Mouse (Mus musculus): ENCODE measurements around the gene Gm20517. TPM values are rescaled to one million over a fixed set of nuclear protein-coding genes. Genes with fewer than 3 reads are reported as not detected.
"Not testable (repeated sequence)": the region's sequence is repeated elsewhere in the genome, so short reads cannot be mapped to it uniquely, and the experiment has no call there.

The Gm20517 gene
- polyA plus RNA-seq, 1 experiment from 2014 or later, result 0.70 TPM

DNA sequence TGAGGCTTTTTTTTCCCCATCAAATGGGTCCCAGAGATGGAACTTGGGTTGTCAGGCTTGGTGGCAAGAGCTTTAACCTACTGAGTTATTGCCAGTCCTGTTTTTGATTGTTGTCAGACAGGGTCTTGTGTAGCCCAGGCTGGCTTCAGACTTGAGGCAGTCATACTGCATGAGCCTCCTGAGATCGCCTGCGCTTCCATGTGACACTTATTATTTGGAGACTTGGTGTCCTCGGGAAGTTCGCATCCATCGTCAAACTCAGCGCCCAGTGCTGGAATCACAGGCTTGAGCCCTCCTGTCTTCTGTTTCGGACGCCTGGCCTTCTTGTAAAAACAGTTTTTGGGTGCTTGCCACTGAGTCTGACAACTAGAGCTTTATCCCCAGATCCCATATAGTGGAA lies 4.7 kb downstream of the Gm20517 start:
- ATAC-seq (ENCODE audit: insufficient read depth, low FRiP score, low TSS enrichment), result no peak
- no peak overlapping the region for H3K4me2 ChIP-seq (ENCODE audit: low read depth)
- WGBS, result 97% methylated on average over 8 of the region's 8 CpGs
- no peaks in the 10 kb centered on the region for H3K9me3 ChIP-seq (ENCODE audit: control insufficient read depth, low read length)
- no peaks in the 10 kb centered on the region for H3K27me3 ChIP-seq (ENCODE audit: control insufficient read depth, insufficient read depth, low read length)
- H3K4me1 ChIP-seq (ENCODE audit: control insufficient read depth, insufficient read depth, low read length), result peaks cover 6% of the 10 kb centered on the region
- H3K27ac ChIP-seq (ENCODE audit: low read depth, low read length), result no peak overlapping the region
- peaks cover 4% of the 10 kb centered on the region for H3K36me3 ChIP-seq (ENCODE audit: control insufficient read depth, insufficient read depth, low read length)
- DNase-seq (ENCODE audit: low spot score), result no peak
- H3K9ac ChIP-seq (ENCODE audit: low read length), result no peak overlapping the region
- H3K4me3 ChIP-seq (ENCODE audit: low read depth, low read length), result no peak overlapping the region

DNA sequence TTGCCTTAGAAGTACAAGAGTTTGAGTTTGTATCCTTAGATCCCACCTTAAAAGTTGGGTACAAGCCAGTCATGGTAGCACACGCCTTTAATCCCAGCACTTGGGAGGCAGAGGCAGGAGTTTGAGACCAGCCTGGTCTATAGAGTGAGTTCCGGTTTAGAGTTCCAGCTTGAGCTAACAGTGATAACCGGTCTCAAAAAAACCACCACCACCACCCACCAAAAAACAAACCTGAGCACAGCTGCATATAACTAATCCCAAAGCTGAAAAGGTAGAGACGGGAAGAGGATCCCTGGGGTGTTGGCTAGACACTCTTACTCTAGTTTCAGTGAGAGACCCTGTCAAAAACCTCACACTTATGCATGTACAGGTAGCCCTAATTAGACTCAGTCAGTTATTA lies 5.3 kb downstream of the Gm20517 start:
- Histone ChIP-seq H3K36me3 (ENCODE audit: control insufficient read depth, insufficient read depth, low read length) (peaks cover 4% of the 10 kb centered on the region), H3K9ac (ENCODE audit: low read length) (no peak overlapping the region), H3K27ac (ENCODE audit: low read depth, low read length) (no peak overlapping the region), H3K4me2 (ENCODE audit: low read depth) (no peak overlapping the region), H3K4me3 (ENCODE audit: low read depth, low read length) (no peak overlapping the region), H3K4me1 (ENCODE audit: control insufficient read depth, insufficient read depth, low read length) (peaks cover 6% of the 10 kb centered on the region), H3K27me3 (ENCODE audit: control insufficient read depth, insufficient read depth, low read length) (no peaks in the 10 kb centered on the region), H3K9me3 (ENCODE audit: control insufficient read depth, low read length) (no peaks in the 10 kb centered on the region)
- WGBS, result 89% methylated on average over 4 of the region's 4 CpGs
- ATAC-seq (ENCODE audit: insufficient read depth, low FRiP score, low TSS enrichment), result no peak
- no peak for DNase-seq (ENCODE audit: low spot score)

DNA sequence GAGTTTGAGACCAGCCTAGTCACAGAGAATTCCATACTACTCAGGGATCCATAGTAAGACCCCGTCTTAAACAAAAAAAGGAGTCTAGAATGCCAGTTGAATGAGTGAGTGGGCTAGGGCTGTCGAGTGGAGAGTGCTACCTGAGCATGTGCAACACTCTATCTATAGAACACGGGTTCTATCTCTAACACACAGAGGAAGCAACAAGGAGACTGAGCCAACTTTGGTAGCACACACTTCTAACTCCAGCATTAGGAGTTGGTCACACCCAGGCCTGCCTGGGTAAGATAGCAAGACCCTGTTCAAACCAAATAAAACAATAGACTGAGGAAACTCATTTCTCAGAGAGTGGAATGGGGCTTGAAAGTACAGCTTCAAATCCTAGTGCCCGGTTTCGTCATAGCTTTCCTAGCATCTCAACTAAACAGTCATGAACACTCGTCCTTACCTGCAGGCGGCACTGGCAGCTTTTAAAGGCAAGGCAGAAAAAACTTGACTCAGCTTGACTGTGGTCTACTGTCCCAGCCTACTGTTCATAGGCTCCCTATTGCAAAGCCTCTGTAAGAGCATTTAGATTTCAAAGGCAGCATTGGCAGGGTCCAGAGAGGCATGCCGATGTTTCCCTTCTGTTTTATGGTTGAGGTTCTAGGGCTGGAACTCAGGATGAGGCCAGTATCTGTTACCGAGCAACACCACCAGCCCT lies 6.4 kb downstream of the Gm20517 start:
- H3K9me3 ChIP-seq (ENCODE audit: control insufficient read depth, low read length), result no peaks in the 10 kb centered on the region
- H3K4me3 ChIP-seq (ENCODE audit: low read depth, low read length), result no peak overlapping the region
- no peak overlapping the region for H3K4me2 ChIP-seq (ENCODE audit: low read depth)
- H3K9ac ChIP-seq (ENCODE audit: low read length), result no peak overlapping the region
- no peak overlapping the region for H3K27ac ChIP-seq (ENCODE audit: low read depth, low read length)
- DNase-seq (ENCODE audit: low spot score), result no peak
- no peak for ATAC-seq (ENCODE audit: insufficient read depth, low FRiP score, low TSS enrichment)
- peaks cover 9% of the 10 kb centered on the region for H3K36me3 ChIP-seq (ENCODE audit: control insufficient read depth, insufficient read depth, low read length)
- WGBS, result 93% methylated on average over 9 of the region's 9 CpGs
- no peaks in the 10 kb centered on the region for H3K27me3 ChIP-seq (ENCODE audit: control insufficient read depth, insufficient read depth, low read length)
- peaks cover under 1% of the 10 kb centered on the region; the same call in 1 of the 2 replicates for H3K4me1 ChIP-seq (ENCODE audit: control insufficient read depth, insufficient read depth, low read length)

DNA sequence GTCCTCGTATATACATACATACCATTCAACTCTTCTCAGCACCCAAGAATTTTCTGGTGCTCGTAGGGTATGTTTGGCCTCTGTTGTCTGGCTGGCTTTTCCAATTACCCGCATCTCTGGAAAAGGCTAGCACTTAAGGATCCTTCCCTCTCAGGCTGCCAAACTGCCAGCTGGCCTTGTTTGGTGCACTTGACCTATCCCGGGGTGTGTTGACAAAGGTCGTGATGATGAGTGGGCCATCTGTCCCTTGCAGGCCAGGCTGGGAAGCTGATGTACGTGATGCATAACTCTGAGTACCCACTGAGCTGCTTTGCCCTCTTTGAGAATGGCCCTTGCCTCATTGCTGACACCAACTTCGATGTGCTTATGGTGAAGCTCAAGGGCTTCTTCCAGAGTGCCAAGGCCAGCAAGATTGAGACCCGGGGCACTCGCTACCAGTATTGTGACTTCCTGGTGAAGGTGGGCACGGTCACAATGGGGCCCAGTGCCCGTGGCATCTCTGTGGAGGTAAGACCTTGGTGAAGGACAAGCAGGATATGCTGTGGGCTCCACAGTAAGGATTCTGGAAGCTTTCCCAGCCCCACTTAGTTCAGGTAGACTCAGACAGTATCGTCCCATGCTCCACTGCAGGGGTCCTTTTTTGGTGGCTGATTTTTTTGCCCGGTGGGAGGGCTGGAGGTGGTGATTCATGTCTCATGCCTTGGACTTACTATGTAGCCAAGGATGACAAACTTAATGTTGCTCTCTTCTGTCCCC lies 7.3 kb downstream of the Gm20517 start:
- no peaks in the 10 kb centered on the region for H3K27me3 ChIP-seq (ENCODE audit: control insufficient read depth, insufficient read depth, low read length)
- DNase-seq (ENCODE audit: low spot score), result no peak
- no peak overlapping the region for H3K4me2 ChIP-seq (ENCODE audit: low read depth)
- H3K9ac ChIP-seq (ENCODE audit: low read length), result no peak overlapping the region
- H3K4me3 ChIP-seq (ENCODE audit: low read depth, low read length), result no peak overlapping the region
- ATAC-seq (ENCODE audit: insufficient read depth, low FRiP score, low TSS enrichment), result no peak
- 86% methylated on average over 13 of the region's 13 CpGs for WGBS
- no peak overlapping the region for H3K27ac ChIP-seq (ENCODE audit: low read depth, low read length)
- no peaks in the 10 kb centered on the region for H3K9me3 ChIP-seq (ENCODE audit: control insufficient read depth, low read length)
- peaks cover 14% of the 10 kb centered on the region for H3K36me3 ChIP-seq (ENCODE audit: control insufficient read depth, insufficient read depth, low read length)
- no peaks in the 10 kb centered on the region for H3K4me1 ChIP-seq (ENCODE audit: control insufficient read depth, insufficient read depth, low read length)

DNA sequence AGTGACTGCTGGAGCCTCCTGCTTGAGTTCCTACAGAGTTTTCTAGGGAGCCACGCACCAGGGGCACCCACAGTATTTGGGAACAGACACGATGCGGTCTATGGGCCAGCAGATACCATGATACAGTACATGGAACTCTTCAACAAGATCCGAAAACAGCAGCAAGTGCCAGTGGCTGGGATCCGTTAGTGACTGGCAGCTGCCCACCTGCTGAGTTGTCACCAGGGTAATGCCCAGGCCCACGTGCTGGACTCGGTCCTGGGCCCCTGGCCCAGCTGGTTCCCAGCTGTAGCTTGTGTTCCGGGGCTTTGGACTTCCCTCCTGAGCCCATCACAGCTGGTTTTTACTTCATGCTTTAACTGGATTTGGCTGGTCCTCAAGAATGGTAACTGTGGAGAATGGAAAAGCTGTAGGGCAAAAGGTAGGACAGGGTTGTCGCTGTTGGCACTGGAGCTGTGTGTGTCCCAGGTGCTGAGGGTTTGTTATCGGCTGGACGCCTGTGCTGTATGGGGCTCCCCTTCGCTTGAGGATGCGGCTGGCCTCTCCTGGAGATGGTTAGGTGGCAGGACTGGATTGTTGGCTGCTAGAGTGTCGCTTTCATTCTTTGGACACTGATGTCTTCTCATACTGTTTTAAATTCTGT lies 11.6 kb downstream of the Gm20517 start:
- Histone ChIP-seq H3K4me2 (ENCODE audit: low read depth) (no peak overlapping the region), H3K4me1 (ENCODE audit: control insufficient read depth, insufficient read depth, low read length) (no peaks in the 10 kb centered on the region), H3K9ac (ENCODE audit: low read length) (no peak overlapping the region), H3K27ac (ENCODE audit: low read depth, low read length) (no peak overlapping the region), H3K36me3 (ENCODE audit: control insufficient read depth, insufficient read depth, low read length) (peaks cover 14% of the 10 kb centered on the region), H3K4me3 (ENCODE audit: low read depth, low read length) (no peak overlapping the region), H3K27me3 (ENCODE audit: control insufficient read depth, insufficient read depth, low read length) (no peaks in the 10 kb centered on the region), H3K9me3 (ENCODE audit: control insufficient read depth, low read length) (no peaks in the 10 kb centered on the region)
- 94% methylated on average over 14 of the region's 14 CpGs for WGBS
- DNase-seq (ENCODE audit: low spot score) (no peak), ATAC-seq (ENCODE audit: insufficient read depth, low FRiP score, low TSS enrichment) (no peak)

DNA sequence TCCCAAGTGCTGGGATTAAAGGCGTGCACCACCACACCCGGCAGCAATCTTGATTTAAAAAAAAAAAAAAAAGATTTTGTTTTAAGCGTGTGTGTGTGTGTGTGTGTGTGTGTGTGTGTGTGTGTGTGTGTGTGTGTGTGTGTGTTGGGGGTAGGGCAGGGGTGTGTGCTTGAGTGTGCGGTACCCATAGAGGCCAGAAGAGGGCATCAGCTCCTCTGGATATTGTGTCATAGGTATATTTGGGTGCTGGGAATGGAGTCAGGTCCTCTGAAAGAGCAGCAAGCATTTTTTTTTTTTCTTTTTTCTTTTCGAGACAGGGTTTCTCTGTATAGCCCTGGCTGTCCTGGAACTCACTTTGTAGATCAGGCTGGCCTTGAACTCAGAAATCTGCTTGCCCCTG lies 13.2 kb downstream of the Gm20517 start:
- peaks cover 12% of the 10 kb centered on the region for H3K36me3 ChIP-seq (ENCODE audit: control insufficient read depth, insufficient read depth, low read length)
- not testable (repeated sequence) for H3K9ac ChIP-seq (ENCODE audit: low read length)
- WGBS, result 97% methylated on average over 5 of the region's 5 CpGs

DNA sequence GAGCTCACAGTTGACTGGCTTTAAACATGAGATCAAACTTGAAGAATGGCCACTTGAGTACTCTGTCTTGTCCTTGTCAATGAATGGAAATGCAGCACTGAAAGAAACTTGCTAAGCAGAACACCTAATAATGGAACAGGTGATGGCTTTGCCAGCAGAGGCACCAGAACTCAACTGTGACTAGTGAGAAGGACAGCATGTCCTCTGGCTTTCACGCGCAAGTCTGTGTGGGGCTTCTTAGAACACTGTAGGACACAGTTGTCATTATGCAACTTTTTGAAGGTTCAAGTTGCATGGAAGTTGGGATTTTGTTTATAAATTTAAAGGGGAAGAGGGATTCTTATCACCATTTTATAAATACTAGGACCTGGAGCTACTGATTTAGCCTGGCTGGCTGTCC lies 13.7 kb downstream of the Gm20517 start:
- Histone ChIP-seq H3K9ac (ENCODE audit: low read length) (no peak overlapping the region), H3K27me3 (ENCODE audit: control insufficient read depth, insufficient read depth, low read length) (no peaks in the 10 kb centered on the region), H3K4me3 (ENCODE audit: low read depth, low read length) (no peak overlapping the region), H3K9me3 (ENCODE audit: control insufficient read depth, low read length) (no peaks in the 10 kb centered on the region), H3K27ac (ENCODE audit: low read depth, low read length) (no peak overlapping the region), H3K36me3 (ENCODE audit: control insufficient read depth, insufficient read depth, low read length) (peaks cover 12% of the 10 kb centered on the region), H3K4me2 (ENCODE audit: low read depth) (no peak overlapping the region), H3K4me1 (ENCODE audit: control insufficient read depth, insufficient read depth, low read length) (peaks cover 4% of the 10 kb centered on the region; the same call in 1 of the 2 replicates)
- WGBS, result 100% methylated on average over 2 of the region's 2 CpGs
- DNase-seq (ENCODE audit: low spot score) (no peak), ATAC-seq (ENCODE audit: insufficient read depth, low FRiP score, low TSS enrichment) (no peak)

More for the DNA sequence above, 13.2 kb downstream of the Gm20517 start:
- H3K4me2 ChIP-seq (ENCODE audit: low read depth); H3K4me1 ChIP-seq (ENCODE audit: control insufficient read depth, insufficient read depth, low read length); H3K4me3 ChIP-seq (ENCODE audit: low read depth, low read length); H3K27me3 ChIP-seq (ENCODE audit: control insufficient read depth, insufficient read depth, low read length); H3K9me3 ChIP-seq (ENCODE audit: control insufficient read depth, low read length); ATAC-seq (ENCODE audit: insufficient read depth, low FRiP score, low TSS enrichment); DNase-seq (ENCODE audit: low spot score); H3K27ac ChIP-seq (ENCODE audit: low read depth, low read length): not testable (repeated sequence)

DNA sequence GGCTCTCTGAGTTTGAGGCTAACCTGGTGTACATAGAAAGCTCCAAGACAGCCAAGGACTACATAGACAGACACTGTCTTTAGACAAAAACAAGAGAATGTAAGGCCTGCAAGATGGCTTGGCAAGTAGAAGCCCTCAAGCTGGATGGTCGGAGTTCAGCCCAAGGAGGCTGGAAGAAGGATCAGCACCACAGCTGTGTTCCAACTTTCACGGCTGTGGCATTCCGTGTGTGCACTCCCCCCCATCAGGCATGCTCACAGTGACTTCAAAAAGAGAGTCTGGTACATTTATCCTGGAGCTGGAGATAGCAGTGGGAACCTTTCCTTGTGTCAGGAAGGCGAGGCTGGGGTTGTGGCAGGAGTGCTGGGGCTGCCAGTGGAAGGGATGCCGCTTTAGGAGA lies 14.6 kb downstream of the Gm20517 start:
- H3K9ac ChIP-seq (ENCODE audit: low read length), result no peak overlapping the region
- no peak for DNase-seq (ENCODE audit: low spot score)
- H3K4me1 ChIP-seq (ENCODE audit: control insufficient read depth, insufficient read depth, low read length), result peaks cover 8% of the 10 kb centered on the region; the same call in 1 of the 2 replicates
- no peak overlapping the region for H3K4me3 ChIP-seq (ENCODE audit: low read depth, low read length)
- H3K9me3 ChIP-seq (ENCODE audit: control insufficient read depth, low read length), result no peaks in the 10 kb centered on the region
- H3K36me3 ChIP-seq (ENCODE audit: control insufficient read depth, insufficient read depth, low read length), result peaks cover 12% of the 10 kb centered on the region
- no peak overlapping the region for H3K4me2 ChIP-seq (ENCODE audit: low read depth)
- WGBS, result 88% methylated on average over 5 of the region's 5 CpGs
- ATAC-seq (ENCODE audit: insufficient read depth, low FRiP score, low TSS enrichment), result no peak
- no peak overlapping the region for H3K27ac ChIP-seq (ENCODE audit: low read depth, low read length)
- no peaks in the 10 kb centered on the region for H3K27me3 ChIP-seq (ENCODE audit: control insufficient read depth, insufficient read depth, low read length)

Data from neural tube, embryonic 11.5 days (tissue).